Mouse (Mus musculus): ENCODE data around the gene Shisal2b.

DNA sequence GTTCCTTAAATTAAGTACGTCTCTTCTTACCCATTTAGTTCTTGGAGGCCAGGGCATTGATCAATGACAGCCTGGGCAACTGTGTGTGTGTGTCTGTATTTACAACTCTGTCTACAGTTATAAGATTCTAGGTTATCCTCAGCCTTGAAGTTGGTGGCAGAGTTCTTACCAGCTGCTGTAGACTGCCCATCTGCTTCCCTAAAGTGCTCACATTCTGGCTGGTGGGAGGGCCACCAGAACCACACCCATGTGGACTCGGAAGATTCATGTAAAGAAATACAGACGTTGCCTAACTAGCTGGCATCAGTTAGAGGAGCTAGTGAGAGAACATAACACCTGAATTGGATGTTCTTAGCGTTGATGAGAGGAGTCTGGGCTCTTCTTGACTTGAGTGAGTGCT is 21.8 kb downstream of the Shisal2b start:
- TF ChIP-seq EP300 (IDR thresholded peaks at IDR 0.05; ENCODE audit: low read depth) (no peak), CTCF (IDR thresholded peaks at IDR 0.05; ENCODE audit: low read depth) (no peak)

Data from liver, embryonic 14.5 days (tissue).